Mouse (Mus musculus): ENCODE measurements around the gene Ptpn7. TPM values are rescaled to one million over a fixed set of nuclear protein-coding genes. Genes with fewer than 3 reads are reported as not detected.

Ptpn7 gene
- total and polyA plus RNA-seq, 3 experiments, result 202 to 215 TPM; not detected in 1

GRCm38 (mm10) chr1:135181880-135182623 is 49.6 kb downstream of the Ptpn7 start:
- Histone ChIP-seq H3K9me3 (replicated peaks; ENCODE audit: insufficient read depth, low read length) (no peaks in the 10 kb centered on the region), H3K79me2 (ENCODE audit: control insufficient read depth, insufficient read depth, low read length, poor library complexity) (no peaks in the 10 kb centered on the region), H3K9ac (ENCODE audit: control insufficient read depth, low read depth, low read length, poor library complexity, severe bottlenecking) (no peak overlapping the region), H3K27me3 (ENCODE audit: control insufficient read depth in 1 of 2, insufficient read depth in 2 of 2, low read length in 2 of 2) (peaks cover 2 to 3% of the 10 kb centered on the region in 2 experiments; a peak in 2 of 4 replicates), H3K27ac (ENCODE audit: control insufficient read depth, low read depth, low read length) (no peak overlapping the region), H3K4me1 (ENCODE audit: control insufficient read depth in 1 of 2, insufficient read depth in 2 of 2, low read length in 2 of 2) (no peaks in the 10 kb centered on the region), H3K4me3 (ENCODE audit: control insufficient read depth in 1 of 2, insufficient read depth in 1 of 2, low read depth in 2 of 2, low read length in 2 of 2) (no peak overlapping the region), H3K36me3 (ENCODE audit: control insufficient read depth in 1 of 2, insufficient read depth in 2 of 2, low read length in 2 of 2) (no peaks in the 10 kb centered on the region)
- DNase-seq (ENCODE audit: low read depth, low spot score), result no peak
- TF ChIP-seq MAZ (IDR thresholded peaks at IDR 0.05; ENCODE audit: low read depth, low read length) (no peak), EP300 (IDR thresholded peaks at IDR 0.05; ENCODE audit: low read depth in 1 of 2, low read length in 2 of 2) (no peak), MAFK (IDR thresholded peaks at IDR 0.05; ENCODE audit: borderline replicate concordance, low read depth, low read length) (no peak), BHLHE40 (IDR thresholded peaks at IDR 0.05; ENCODE audit: borderline replicate concordance, low read depth, low read length) (no peak), TAL1 (IDR thresholded peaks at IDR 0.05; ENCODE audit: low read length) (no peak), KAT2A (conservative IDR thresholded peaks at IDR 0.05; ENCODE audit: low read depth, low read length) (no peak), USF2 (IDR thresholded peaks at IDR 0.05; ENCODE audit: borderline replicate concordance in 1 of 2, insufficient read depth in 1 of 2, low read depth in 1 of 2, low read length in 2 of 2) (no peak), RAD21 (IDR thresholded peaks at IDR 0.05; ENCODE audit: low read depth, low read length) (no peak), ETS1 (IDR thresholded peaks at IDR 0.05; ENCODE audit: low read depth, low read length) (no peak), ZMIZ1 (IDR thresholded peaks at IDR 0.05; ENCODE audit: low read depth, low read length) (no peak), RCOR1 (IDR thresholded peaks at IDR 0.05; ENCODE audit: low read depth, low read length) (no peak), MAX (IDR thresholded peaks at IDR 0.05; ENCODE audit: low read length) (no peak), ELF1 (IDR thresholded peaks at IDR 0.05; ENCODE audit: low read depth, low read length) (no peak), NELFE (IDR thresholded peaks at IDR 0.05; ENCODE audit: low read depth, low read length) (no peak), POLR2A (IDR thresholded peaks at IDR 0.05; ENCODE audit: control insufficient read depth in 1 of 2, insufficient read depth in 1 of 2, low read depth in 1 of 2, low read length in 2 of 2, poor library complexity in 1 of 2) (no peak), TCF12 (IDR thresholded peaks at IDR 0.05; ENCODE audit: low read depth, low read length) (no peak), SMC3 (IDR thresholded peaks at IDR 0.05; ENCODE audit: low read depth, low read length) (no peak), SIN3A (IDR thresholded peaks at IDR 0.05; ENCODE audit: low read length) (no peak), CTCF (IDR thresholded peaks at IDR 0.05 in 2 of 3, conservative IDR thresholded peaks at IDR 0.05 in 1 of 3; ENCODE audit: control insufficient read depth in 1 of 3, insufficient read depth in 1 of 3, low read depth in 2 of 3, low read length in 3 of 3, poor library complexity in 1 of 3, severe bottlenecking in 1 of 3) (no peak)

GRCm38 (mm10) chr1:135182975-135183374 is 50.5 kb downstream of the Ptpn7 start:
- TF ChIP-seq MAZ (IDR thresholded peaks at IDR 0.05; ENCODE audit: low read depth, low read length) (no peak), ZKSCAN1 (IDR thresholded peaks at IDR 0.05; ENCODE audit: low read depth, low read length) (no peak)
- Histone ChIP-seq H3K9ac (ENCODE audit: control insufficient read depth, low read depth, low read length, poor library complexity, severe bottlenecking) (no peak overlapping the region), H3K4me3 (ENCODE audit: control insufficient read depth in 1 of 2, insufficient read depth in 1 of 2, low read depth in 2 of 2, low read length in 2 of 2) (no peak overlapping the region), H3K79me2 (ENCODE audit: control insufficient read depth, insufficient read depth, low read length, poor library complexity) (no peaks in the 10 kb centered on the region), H3K4me1 (ENCODE audit: control insufficient read depth in 1 of 2, insufficient read depth in 2 of 2, low read length in 2 of 2) (no peaks in the 10 kb centered on the region), H3K9me3 (replicated peaks; ENCODE audit: insufficient read depth, low read length) (no peaks in the 10 kb centered on the region), H3K27ac (ENCODE audit: control insufficient read depth, low read depth, low read length) (no peak overlapping the region), H3K27me3 (ENCODE audit: control insufficient read depth in 1 of 2, insufficient read depth in 2 of 2, low read length in 2 of 2) (peaks cover 2 to 3% of the 10 kb centered on the region in 2 experiments; a peak in 2 of 4 replicates), H3K36me3 (ENCODE audit: control insufficient read depth in 1 of 2, insufficient read depth in 2 of 2, low read length in 2 of 2) (no peaks in the 10 kb centered on the region)
- no peak for DNase-seq (ENCODE audit: low read depth, low spot score)
